Mouse (Mus musculus) embryonic facial prominence, embryonic 14.5 days (tissue): Measurements from ENCODE around the gene Mthfd1. TPM values are rescaled to one million over a fixed set of nuclear protein-coding genes. Genes with fewer than 3 reads are reported as not detected.

Experiments used
- ATAC-seq: fragments of 200-750 bp; cut with Nextera tagmentation; 2 replicates; pipeline ENCODE4 v1.8.0; 2017; ENCODE audit warnings: low read depth, moderate number of reproducible peaks, moderate TSS enrichment
- DNase-seq: peaks from one replicate; pipeline ENCODE4 v3.0.0-alpha.2; 2015; ENCODE audit warnings: low spot score
- H3K27ac ChIP-seq: fragments of 300-500 bp; sonication (generic); replicated peaks from 2 replicates; pipeline ENCODE4 v1.5.1; 2014; ENCODE audit warnings: low read depth, mild to moderate bottlenecking, low read length, moderate library complexity
- H3K27me3 ChIP-seq: fragments of 300-500 bp; sonication (generic); replicated peaks from 2 replicates; pipeline ENCODE4 v1.6.1; 2014; ENCODE audit warnings: low read length; ENCODE audit not compliant: control insufficient read depth, insufficient read depth
- H3K36me3 ChIP-seq: fragments of 300-500 bp; sonication (generic); 2 replicates; pipeline ENCODE4 v1.6.1; 2014; ENCODE audit warnings: low read length, mixed read lengths; ENCODE audit not compliant: control insufficient read depth, insufficient read depth
- H3K4me1 ChIP-seq: fragments of 300-500 bp; sonication (generic); 2 replicates; pipeline ENCODE4 v1.6.1; 2014; ENCODE audit warnings: antibody characterized with exemption, low read length; ENCODE audit not compliant: control insufficient read depth, insufficient read depth
- H3K4me2 ChIP-seq: fragments of 300-500 bp; sonication (generic); 2 replicates; pipeline ENCODE4 v1.6.1; 2014; ENCODE audit warnings: low read depth, mild to moderate bottlenecking, low read length, moderate library complexity, mixed read lengths
- H3K4me3 ChIP-seq: fragments of 300-500 bp; sonication (generic); 2 replicates; pipeline ENCODE4 v1.5.1; 2014; ENCODE audit warnings: low read depth, mild to moderate bottlenecking, low read length
- H3K9ac ChIP-seq: fragments of 300-500 bp; sonication (generic); 2 replicates; pipeline ENCODE4 v1.6.1; 2014; ENCODE audit warnings: low read depth, mild to moderate bottlenecking, low read length, moderate library complexity, mixed read lengths
- H3K9me3 ChIP-seq: fragments of 300-500 bp; sonication (generic); 2 replicates; pipeline ENCODE4 v1.6.1; 2016; ENCODE audit warnings: low read length; ENCODE audit not compliant: control insufficient read depth
- WGBS: fragments of 180-500 bp; shearing (Covaris S2); extraction: QIAGEN DNeasy Blood & Tissue Kit; methylation state at CpG from one replicate; pipeline ENCODE4 v1.1.7; 2014; 5-methylcytosine and 5-hydroxymethylcytosine counted together
- polyA plus RNA-seq: library from polyadenylated mRNA; unstranded; fragments of >200 nt; fragmentation: Nextera tagmentation; extraction: Ambion mirVana; gene quantifications from 2 replicates; pipeline ENCODE4 v1.2.1, GENCODE M21; 2014

The Mthfd1 gene
- polyA plus RNA-seq, 1 experiment from 2014 or later = 57.4 TPM

- WGBS = 70% methylated on average over 10 of the region's 10 CpGs
- Histone ChIP-seq H3K36me3 (peaks cover 21% of the 10 kb centered on the region; the same call in 1 of the 2 replicates), H3K4me2 (no peak overlapping the region), H3K27me3 (no peaks in the 10 kb centered on the region), H3K9me3 (no peaks in the 10 kb centered on the region), H3K9ac (no peak overlapping the region), H3K4me1 (no peaks in the 10 kb centered on the region), H3K27ac (no peak overlapping the region), H3K4me3 (no peak overlapping the region)
- DNase-seq (no peak), ATAC-seq (no peak)
Observed at GRCm38 (mm10) chr12:76268686-76269085, 13.6 kb downstream of the Mthfd1 start.

DNA sequence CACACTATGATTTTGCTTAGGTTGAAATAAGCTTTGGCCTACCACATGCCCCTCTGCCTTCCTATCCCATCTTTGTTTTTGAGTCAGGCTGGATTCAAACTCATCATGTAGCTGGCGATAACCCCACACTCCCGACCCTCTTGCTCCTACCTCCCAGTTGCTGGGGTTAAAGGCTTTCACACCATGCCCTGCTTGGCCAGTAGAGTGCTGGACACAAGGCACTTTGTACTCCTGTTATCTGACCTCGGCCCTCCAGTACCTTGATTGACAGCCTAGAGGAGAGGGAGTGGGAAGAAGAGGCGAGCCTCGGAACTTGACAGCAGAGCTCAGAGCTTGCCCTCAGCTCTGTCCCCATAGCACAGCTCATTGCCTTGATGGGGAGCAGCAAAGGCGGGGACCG, 14.1 kb downstream of the Mthfd1 start:
- Histone ChIP-seq H3K4me1 (no peaks in the 10 kb centered on the region), H3K4me3 (no peak overlapping the region), H3K4me2 (no peak overlapping the region), H3K9me3 (no peaks in the 10 kb centered on the region), H3K27me3 (no peaks in the 10 kb centered on the region), H3K9ac (no peak overlapping the region), H3K27ac (no peak overlapping the region), H3K36me3 (peaks cover 21% of the 10 kb centered on the region; the same call in 1 of the 2 replicates)
- DNase-seq = no peak
- 61% methylated on average over 7 of the region's 7 CpGs for WGBS
- ATAC-seq = no peak

DNA sequence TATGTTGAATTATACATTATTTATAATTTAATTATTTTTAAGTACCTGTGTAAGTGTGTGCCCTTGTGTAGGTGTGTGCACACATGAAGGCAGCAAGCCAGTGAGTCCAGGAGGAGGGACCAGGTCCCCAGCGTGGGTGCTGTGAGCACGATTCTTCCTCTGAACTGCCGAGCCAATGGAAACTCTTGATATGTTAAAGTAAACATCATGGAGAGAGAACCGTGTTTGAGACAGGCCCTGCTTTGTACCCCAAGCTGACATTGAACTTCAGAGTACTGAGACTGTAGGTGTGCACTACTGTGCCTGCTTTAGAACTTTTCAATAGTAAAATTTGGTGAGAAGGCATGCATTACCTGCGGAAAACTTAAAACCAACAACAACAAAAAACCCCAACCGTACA, 16.4 kb downstream of the Mthfd1 start:
- ATAC-seq (no peak), DNase-seq (no peak)
- Histone ChIP-seq H3K9me3 (no peaks in the 10 kb centered on the region), H3K4me1 (no peaks in the 10 kb centered on the region), H3K27me3 (no peaks in the 10 kb centered on the region), H3K9ac (no peak overlapping the region), H3K4me2 (no peak overlapping the region), H3K4me3 (no peak overlapping the region), H3K36me3 (peaks cover 29% of the 10 kb centered on the region; the same call in 1 of the 2 replicates), H3K27ac (no peak overlapping the region)
- 77% methylated on average over 6 of the region's 6 CpGs for WGBS

DNA sequence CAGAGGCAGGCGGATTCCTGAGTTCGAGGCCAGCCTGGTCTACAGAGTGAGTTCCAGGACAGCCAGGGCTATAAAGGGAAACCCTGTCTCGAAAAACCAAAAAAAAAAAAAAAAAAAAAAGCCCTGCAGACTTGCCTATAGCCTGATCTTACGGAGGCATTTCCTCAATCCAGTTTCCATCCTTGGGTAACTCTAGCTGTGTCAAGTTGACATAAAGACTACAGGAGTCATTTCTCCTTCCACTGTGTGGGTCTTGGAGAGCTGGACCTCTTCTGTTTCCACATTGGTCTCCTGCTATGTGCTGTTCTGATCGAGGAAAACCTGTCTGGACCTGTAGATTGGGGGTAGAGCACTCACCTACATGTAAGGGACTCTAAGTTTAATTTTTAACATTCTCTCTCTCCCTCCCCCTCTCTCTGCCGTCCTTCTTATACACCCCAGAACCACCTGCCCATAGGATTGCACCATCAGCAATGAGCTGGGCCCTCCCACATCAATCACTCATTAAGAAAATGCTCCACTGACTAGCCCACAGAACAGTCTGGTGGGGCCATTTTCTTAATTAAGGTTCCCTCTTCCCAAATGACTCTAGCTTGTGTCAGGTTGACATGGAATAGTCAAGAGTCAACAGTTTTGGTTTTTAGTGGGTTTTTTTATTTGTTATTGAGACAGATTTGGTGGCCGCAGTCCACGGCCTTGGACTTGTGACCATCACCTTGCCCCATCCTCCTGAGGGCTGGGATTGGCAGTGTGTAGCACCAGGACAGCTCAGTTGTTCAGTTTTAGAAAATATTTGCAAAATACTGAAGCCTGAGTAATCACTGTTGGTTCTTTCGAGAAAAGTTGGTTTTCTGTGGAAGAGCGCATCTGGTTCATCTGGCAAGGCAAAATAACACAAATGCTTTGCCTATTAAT, 17.8 kb downstream of the Mthfd1 start:
- H3K4me2 ChIP-seq = no peak overlapping the region
- peaks cover 31% of the 10 kb centered on the region; the same call in 1 of the 2 replicates for H3K36me3 ChIP-seq
- 91% methylated on average over 10 of the region's 10 CpGs for WGBS
- no peak overlapping the region for H3K27ac ChIP-seq
- no peaks in the 10 kb centered on the region for H3K4me1 ChIP-seq
- ATAC-seq = no peak
- DNase-seq = no peak
- no peaks in the 10 kb centered on the region for H3K9me3 ChIP-seq
- no peak overlapping the region for H3K9ac ChIP-seq
- H3K4me3 ChIP-seq = no peak overlapping the region
- no peaks in the 10 kb centered on the region for H3K27me3 ChIP-seq

DNA sequence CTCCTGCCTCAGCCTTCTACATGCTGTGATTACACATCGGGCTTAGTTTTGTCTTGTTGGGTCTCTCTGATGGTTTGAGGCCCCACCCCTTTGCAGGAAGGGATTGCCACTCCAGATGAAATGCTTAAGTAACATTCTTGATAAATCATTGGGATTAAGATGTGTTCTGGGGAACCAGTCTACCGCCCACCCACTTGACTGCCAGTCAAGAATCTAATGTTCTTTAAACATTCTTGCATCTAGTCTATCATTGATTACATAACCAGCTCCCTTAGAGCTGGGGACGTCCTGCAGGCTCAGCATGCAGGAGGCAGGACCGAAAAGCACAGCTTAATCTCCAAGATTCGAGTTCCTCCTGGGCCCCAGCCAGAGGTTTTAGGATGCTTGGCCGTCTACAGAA, 23.1 kb downstream of the Mthfd1 start:
- Histone ChIP-seq H3K27me3 (no peaks in the 10 kb centered on the region), H3K36me3 (peaks cover 52% of the 10 kb centered on the region), H3K9me3 (no peaks in the 10 kb centered on the region), H3K27ac (no peak overlapping the region), H3K4me3 (no peak overlapping the region), H3K9ac (no peak overlapping the region), H3K4me1 (no peaks in the 10 kb centered on the region), H3K4me2 (no peak overlapping the region)
- 78% methylated on average over 6 of the region's 6 CpGs for WGBS
- no peak for DNase-seq
- no peak for ATAC-seq

DNA sequence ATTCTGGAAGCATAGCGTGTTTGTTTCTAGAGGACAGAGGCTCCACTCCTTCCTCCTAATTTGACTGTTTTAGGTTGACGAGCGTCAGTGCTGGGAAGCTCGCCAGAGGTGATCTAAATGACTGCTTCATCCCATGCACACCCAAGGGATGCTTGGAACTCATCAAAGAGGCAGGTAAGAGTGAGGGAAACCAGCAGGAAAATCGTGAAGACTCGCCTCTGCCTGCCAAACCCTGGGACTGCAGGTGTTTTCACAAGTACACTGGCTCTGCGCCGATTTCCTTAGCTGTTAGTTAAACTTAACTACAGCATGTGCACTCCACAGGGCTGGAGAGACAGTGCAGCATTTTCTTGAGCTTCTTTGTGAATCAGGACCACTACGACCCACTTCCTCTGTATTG, 25.5 kb downstream of the Mthfd1 start:
- peaks cover 57% of the 10 kb centered on the region for H3K36me3 ChIP-seq
- no peak overlapping the region for H3K9ac ChIP-seq
- H3K4me1 ChIP-seq = no peaks in the 10 kb centered on the region
- H3K4me2 ChIP-seq = no peak overlapping the region
- H3K4me3 ChIP-seq = no peak overlapping the region
- 86% methylated on average over 9 of the region's 9 CpGs for WGBS
- ATAC-seq (no peak), DNase-seq (peak; percentile 66)
- H3K27ac ChIP-seq = no peak overlapping the region
- H3K9me3 ChIP-seq = no peaks in the 10 kb centered on the region
- H3K27me3 ChIP-seq = no peaks in the 10 kb centered on the region

- Histone ChIP-seq H3K4me2 (no peak overlapping the region), H3K27ac (no peak overlapping the region), H3K9ac (no peak overlapping the region), H3K9me3 (no peaks in the 10 kb centered on the region), H3K4me1 (no peaks in the 10 kb centered on the region), H3K36me3 (peaks cover 54% of the 10 kb centered on the region), H3K4me3 (no peak overlapping the region), H3K27me3 (no peaks in the 10 kb centered on the region)
- ATAC-seq (no peak), DNase-seq (no peak)
- WGBS = 82% methylated on average over 2 of the region's 2 CpGs
Observed at GRCm38 (mm10) chr12:76281111-76281660, 26.1 kb downstream of the Mthfd1 start.

- no peaks in the 10 kb centered on the region for H3K9me3 ChIP-seq
- ATAC-seq (no peak), DNase-seq (peak; percentile 39)
- H3K36me3 ChIP-seq = peaks cover 50% of the 10 kb centered on the region
- H3K4me1 ChIP-seq = no peaks in the 10 kb centered on the region
- no peaks in the 10 kb centered on the region for H3K27me3 ChIP-seq
- no peak overlapping the region; the same call in 1 of the 2 replicates for H3K27ac ChIP-seq
- no peak overlapping the region for H3K4me3 ChIP-seq
- H3K9ac ChIP-seq = no peak overlapping the region
- H3K4me2 ChIP-seq = no peak overlapping the region
- 47% methylated on average over 4 of the region's 4 CpGs for WGBS
Observed at GRCm38 (mm10) chr12:76282132-76282531, 27.0 kb downstream of the Mthfd1 start.
